Mouse (Mus musculus) midbrain, embryonic 10.5 days (tissue): ENCODE data around the gene Olfr5. TPM values are rescaled to one million over a fixed set of nuclear protein-coding genes. Genes with fewer than 3 reads are reported as not detected.

Source experiments
- DNase-seq: peaks from one replicate; pipeline ENCODE4 v3.0.0-alpha.2; 2017; ENCODE audit warnings: low spot score
- H3K27ac ChIP-seq: fragments of 300-500 bp; sonication (generic); replicated peaks from 2 replicates; pipeline ENCODE4 v1.5.1; 2016; ENCODE audit warnings: mild to moderate bottlenecking
- H3K27me3 ChIP-seq: fragments of 300-500 bp; sonication (generic); 2 replicates; pipeline ENCODE4 v1.6.1; 2016; ENCODE audit warnings: low read depth, mild to moderate bottlenecking; ENCODE audit not compliant: poor library complexity, severe bottlenecking
- H3K36me3 ChIP-seq: fragments of 300-500 bp; sonication (generic); 2 replicates; pipeline ENCODE4 v1.6.1; 2016; ENCODE audit warnings: mild to moderate bottlenecking, moderate library complexity
- H3K4me1 ChIP-seq: fragments of 300-500 bp; sonication (generic); 2 replicates; pipeline ENCODE4 v1.6.1; 2016
- H3K4me3 ChIP-seq: fragments of 300-500 bp; sonication (generic); 2 replicates; pipeline ENCODE4 v1.5.1; 2016; ENCODE audit warnings: mild to moderate bottlenecking, moderate library complexity
- H3K9me3 ChIP-seq: fragments of 300-500 bp; sonication (generic); replicated peaks from 2 replicates; pipeline ENCODE4 v1.6.1; 2016; ENCODE audit warnings: mild to moderate bottlenecking
- WGBS: fragments of 180-500 bp; shearing (Covaris S2); methylation state at CpG from one replicate; pipeline ENCODE4 v1.1.7; 2016; 5-methylcytosine and 5-hydroxymethylcytosine counted together
- polyA plus RNA-seq: library from polyadenylated mRNA; unstranded; fragments of >200 nt; fragmentation: Nextera tagmentation; extraction: Ambion mirVana; gene quantifications from 2 replicates; pipeline ENCODE4 v1.2.1, GENCODE M21; 2016

The Olfr5 gene
- polyA plus RNA-seq, 1 experiment from 2014 or later, result not detected

DNA sequence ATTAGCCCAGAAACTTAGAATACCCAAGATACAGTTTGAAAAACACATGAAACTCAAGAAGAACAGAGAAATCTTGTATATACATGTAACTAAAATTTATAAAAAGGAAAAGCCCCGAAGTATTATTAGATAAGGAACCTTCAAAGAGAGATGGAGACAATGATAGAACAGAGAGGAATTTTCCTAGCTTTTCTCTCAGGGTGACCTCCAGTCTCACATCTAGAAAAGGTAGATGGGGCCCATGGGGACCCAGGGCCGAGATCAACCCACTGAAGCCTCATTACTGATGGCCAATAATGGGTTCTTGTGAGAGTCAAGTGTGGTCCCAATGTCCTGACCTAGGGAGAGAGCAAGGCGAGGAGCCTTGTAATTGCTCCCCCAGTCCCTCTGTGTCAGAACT lies 48.4 kb downstream of the Olfr5 start, which contains the start of gene Olfr1344:
Olfr1344 (plus strand) TSS at position 301 of the 400 bp plus-strand sequence.
- Histone ChIP-seq H3K27me3 (no peaks in the 10 kb centered on the region), H3K27ac (no peak within 1 kb of the TSS), H3K4me3 (no peak within 1 kb of the TSS), H3K9me3 (0 out of 2 replicates have a peak, but pooled peaks cover 6% of the 10 kb centered on the region), H3K36me3 (no peaks in the 10 kb centered on the region), H3K4me1 (peaks cover 15% of the 10 kb centered on the region)
- WGBS, result 84% methylated on average over 3 of the region's 3 CpGs
- DNase-seq, result no peak

DNA sequence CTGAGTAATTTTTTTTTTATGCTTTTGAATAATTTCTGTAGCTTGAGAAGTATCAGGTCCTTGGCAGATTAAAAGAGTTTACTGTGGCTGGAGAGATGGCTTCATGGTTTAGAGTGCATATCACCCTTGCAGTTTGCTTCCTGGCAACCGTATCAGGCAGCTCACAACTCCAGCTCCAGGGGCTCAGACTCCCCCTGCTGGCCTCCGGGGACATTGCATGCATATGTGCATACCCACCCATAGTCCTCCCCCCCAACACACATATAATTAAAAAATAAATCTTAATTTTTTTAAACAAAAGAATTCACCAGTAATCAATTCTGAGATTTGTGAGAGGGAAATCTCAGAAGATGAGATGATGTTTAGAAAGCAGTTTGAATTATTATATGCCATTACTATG lies 56.4 kb downstream of the Olfr5 start:
- Histone ChIP-seq H3K4me3 (no peak overlapping the region), H3K27ac (no peak overlapping the region), H3K4me1 (peaks cover 9% of the 10 kb centered on the region), H3K36me3 (no peaks in the 10 kb centered on the region), H3K9me3 (peaks cover 21% of the 10 kb centered on the region), H3K27me3 (no peaks in the 10 kb centered on the region)
- 46% methylated on average over 2 of the region's 2 CpGs for WGBS
- DNase-seq, result no peak

DNA sequence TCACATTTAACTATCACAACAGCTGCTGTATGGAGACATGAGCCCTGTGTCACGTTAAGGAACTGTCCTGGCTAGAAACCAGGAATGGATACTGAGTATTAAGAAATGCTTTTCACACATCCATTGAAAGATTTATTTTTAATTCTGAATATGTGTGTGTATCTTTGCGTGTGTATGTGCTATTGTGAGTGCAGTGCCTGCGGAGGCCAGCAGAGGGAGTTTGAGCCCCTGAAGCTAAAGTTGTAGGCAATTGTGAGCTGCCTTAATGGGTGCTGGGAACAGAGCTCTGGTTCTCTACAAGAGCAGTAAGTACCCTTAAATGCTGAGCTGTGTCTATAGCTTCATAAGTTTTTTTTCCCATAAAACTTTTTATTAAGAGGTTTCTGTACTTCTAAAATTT lies 57.4 kb downstream of the Olfr5 start:
- H3K4me3 ChIP-seq, result no peak overlapping the region
- 86% methylated on average over 3 of the region's 3 CpGs for WGBS
- H3K27ac ChIP-seq, result no peak overlapping the region
- peaks cover 22% of the 10 kb centered on the region for H3K9me3 ChIP-seq
- no peak for DNase-seq
- H3K4me1 ChIP-seq, result peaks cover 1% of the 10 kb centered on the region; the same call in 1 of the 2 replicates
- H3K36me3 ChIP-seq, result no peaks in the 10 kb centered on the region
- no peaks in the 10 kb centered on the region for H3K27me3 ChIP-seq

Other genes starting within 250 kb of the Olfr5 start
- gene Epp13, start 234.2 kb downstream of the Olfr5 start, polyA plus RNA-seq, result not detected in 2 replicates
- gene Zfp667, start 200.4 kb downstream of the Olfr5 start, polyA plus RNA-seq, result 6.3 and 7.7 TPM in 2 replicates
- 5.2 and 8.0 TPM in 2 replicates for gene Zfp583, start 155.7 kb downstream of the Olfr5 start, polyA plus RNA-seq
- gene Gm3854, start 143.2 kb downstream of the Olfr5 start, polyA plus RNA-seq, result 2.9 and 3.9 TPM in 2 replicates
- gene Zfp78, start 123.7 kb downstream of the Olfr5 start, polyA plus RNA-seq, result 1.8 and 2.7 TPM in 2 replicates
- 10.2 and 12.7 TPM in 2 replicates for gene Zfp28, start 103.6 kb downstream of the Olfr5 start, polyA plus RNA-seq
- 0.48 and 0.91 TPM in 2 replicates for gene Smim17, start 88.2 kb downstream of the Olfr5 start, polyA plus RNA-seq
- not detected in 2 replicates for gene Gm20715, start 76.7 kb downstream of the Olfr5 start, polyA plus RNA-seq
- gene Olfr1344, start 48.3 kb downstream of the Olfr5 start, polyA plus RNA-seq, result 0.19 TPM in 1 of 2 replicates, not detected in the other
- gene Olfr1336, start 30.8 kb downstream of the Olfr5 start, polyA plus RNA-seq, result not detected in 2 replicates
- gene Olfr1346, start 19.8 kb downstream of the Olfr5 start, polyA plus RNA-seq, result not detected in 2 replicates
- not detected in 2 replicates for gene Olfr1347, start 12.8 kb upstream of the Olfr5 start, polyA plus RNA-seq
- not detected in 2 replicates for gene Olfr1348, start 21.8 kb upstream of the Olfr5 start, polyA plus RNA-seq
- not detected in 2 replicates for gene Olfr1349, start 36.0 kb upstream of the Olfr5 start, polyA plus RNA-seq
- not detected in 2 replicates for gene Olfr1350, start 77.9 kb upstream of the Olfr5 start, polyA plus RNA-seq
- 0.48 and 0.86 TPM in 2 replicates for gene Zim1, start 209.5 kb upstream of the Olfr5 start, polyA plus RNA-seq
- gene Peg3, start 243.5 kb upstream of the Olfr5 start, polyA plus RNA-seq, result 86.6 and 95.0 TPM in 2 replicates
- gene Usp29, start 243.6 kb upstream of the Olfr5 start, polyA plus RNA-seq, result 7.7 and 10.8 TPM in 2 replicates